8 mouse cellular contexts compared by ENCODE assay signal in the genomic region with DNA sequence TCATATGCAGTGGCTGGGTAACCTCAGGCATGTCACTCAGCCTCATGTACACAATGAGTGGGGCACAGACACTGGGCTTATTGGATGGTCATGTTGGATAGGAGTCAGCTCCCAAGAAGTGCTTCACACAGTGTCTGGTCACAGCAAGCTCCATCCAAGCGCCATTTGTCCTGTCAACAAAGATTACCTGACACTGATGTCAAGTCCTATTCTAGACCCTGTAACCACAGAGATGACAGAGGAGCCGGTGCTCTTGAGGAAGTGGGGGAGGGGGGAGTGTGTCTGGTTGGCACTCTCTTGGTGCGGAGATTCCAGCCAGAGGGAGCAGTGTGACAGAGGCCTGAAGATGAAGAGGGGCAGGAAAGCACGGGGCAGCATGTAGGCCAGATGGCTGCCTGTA. TPM values are rescaled to one million over a fixed set of nuclear protein-coding genes. Genes with fewer than 3 reads are reported as not detected.
A peak's percentile ranks its signal among the peaks of the same experiment; 100 is the strongest.
DNase-seq lines count a peak whose midpoint lies in the region; ATAC-seq and TF ChIP-seq lines count a peak whose summit lies in the region.

No protein-coding gene starts in this region.

- H3K4me3 ChIP-seq in hindbrain, embryonic 11.5 days (ENCODE audit: low read depth, low read length), result no peak overlapping the region
- no peak overlapping the region for H3K4me3 ChIP-seq in midbrain, embryonic 16.5 days (ENCODE audit: low read depth, low read length)

- ATAC-seq in hindbrain, embryonic 11.5 days (ENCODE audit: low FRiP score), result no peak
- no peak for ATAC-seq in midbrain, embryonic 16.5 days

- no peak overlapping the region for H3K4me2 ChIP-seq in hindbrain, embryonic 11.5 days (replicated peaks; ENCODE audit: low read depth, low read length)
- no peak overlapping the region for H3K4me2 ChIP-seq in midbrain, embryonic 16.5 days (ENCODE audit: low read length)

- TF ChIP-seq CTCF in brain, embryonic 14.5 days (IDR thresholded peaks at IDR 0.05; ENCODE audit: borderline replicate concordance, extremely low read depth, insufficient read depth, insufficient read length), result no peak

- H3K4me1 ChIP-seq in hindbrain, embryonic 11.5 days (replicated peaks; ENCODE audit: control insufficient read depth, insufficient read depth, low read length), result peaks cover 40% of the 10 kb centered on the region
- peaks cover 55% of the 10 kb centered on the region for H3K4me1 ChIP-seq in midbrain, embryonic 16.5 days (ENCODE audit: control insufficient read depth, insufficient read depth, low read length)

- TF ChIP-seq POLR2A in brain, embryonic 14.5 days (IDR thresholded peaks at IDR 0.05; ENCODE audit: borderline replicate concordance, extremely low read depth, insufficient read depth, insufficient read length, poor library complexity, severe bottlenecking), result no peak

- H3K27ac ChIP-seq in hindbrain, embryonic 11.5 days (ENCODE audit: low read depth, low read length), result peak overlapping the region; percentile 99
- peak overlapping the region; percentile 97 for H3K27ac ChIP-seq in midbrain, embryonic 16.5 days (ENCODE audit: low read length)

- DNase-seq in kidney, postnatal 10 days, result peak; percentile 22
- no peak for DNase-seq in kidney, adult 8-10 months
- peak; percentile 63 for DNase-seq in brain, embryonic 14.5 days (ENCODE audit: low read depth)
- DNase-seq in hindbrain, embryonic 11.5 days (ENCODE audit: low spot score), result peak; percentile 25
- no peak for DNase-seq in urinary bladder, postnatal 14 days (ENCODE audit: low spot score)
- no peak for DNase-seq in left cerebral cortex, postnatal 36 days (ENCODE audit: low spot score in 2 of 2)
- DNase-seq in ovary, adult 18-20 months (ENCODE audit: low spot score), result no peak

- 46% methylated on average over 4 of the region's 4 CpGs for WGBS in hindbrain, embryonic 11.5 days
- 31% methylated on average over 4 of the region's 4 CpGs for WGBS in midbrain, embryonic 16.5 days

- H3K27me3 ChIP-seq in hindbrain, embryonic 11.5 days (ENCODE audit: control insufficient read depth, insufficient read depth, low read length), result peaks cover 2% of the 10 kb centered on the region; the same call in 1 of the 2 replicates
- H3K27me3 ChIP-seq in midbrain, embryonic 16.5 days (ENCODE audit: control insufficient read depth, insufficient read depth, low read depth, low read length), result no peaks in the 10 kb centered on the region

- H3K36me3 ChIP-seq in hindbrain, embryonic 11.5 days (ENCODE audit: control insufficient read depth, insufficient read depth, low read length), result no peaks in the 10 kb centered on the region
- peaks cover 2% of the 10 kb centered on the region; the same call in 1 of the 2 replicates for H3K36me3 ChIP-seq in midbrain, embryonic 16.5 days (ENCODE audit: control insufficient read depth, insufficient read depth, low read length)

- H3K9me3 ChIP-seq in hindbrain, embryonic 11.5 days (ENCODE audit: control insufficient read depth, low read length), result no peaks in the 10 kb centered on the region
- H3K9me3 ChIP-seq in midbrain, embryonic 16.5 days (replicated peaks; ENCODE audit: control insufficient read depth, low read length, poor library complexity, severe bottlenecking), result no peaks in the 10 kb centered on the region

- 0 out of 2 replicates have a peak overlapping the region, but pooled peaks have one; percentile 2 for H3K9ac ChIP-seq in hindbrain, embryonic 11.5 days (ENCODE audit: low read depth, low read length)
- no peak overlapping the region for H3K9ac ChIP-seq in midbrain, embryonic 16.5 days (ENCODE audit: low read depth, low read length)

- intact Hi-C loops in left cerebral cortex, postnatal 36 days (cut with DNase I), result no loop called here

RNA-seq across cellular contexts. Expression of a gene that starts 21.6 kb away (rescaled TPM):
- 22.6 and 34.0 TPM in 2 replicates for polyA plus RNA-seq in brain, embryonic 14.5 days (2012; rRNA removed)
- polyA plus RNA-seq in hindbrain, embryonic 11.5 days (2014; fragmentation: Nextera tagmentation; extraction: Ambion mirVana), result 22.0 and 22.6 TPM in 2 replicates
- polyA plus RNA-seq in midbrain, embryonic 16.5 days (2015; fragmentation: Nextera tagmentation; extraction: Ambion mirVana), result 18.5 and 19.1 TPM in 2 replicates
- 10 to 100 TPM; 51.8 to 56.0 TPM for total RNA-seq in left cerebral cortex, postnatal 36 days (2021)

RNA-seq across cellular contexts. Expression of a gene that starts 50.7 kb away (rescaled TPM):
- polyA plus RNA-seq in brain, embryonic 14.5 days (2012; rRNA removed), result 82.4 and 114 TPM in 2 replicates
- polyA plus RNA-seq in hindbrain, embryonic 11.5 days (2014; fragmentation: Nextera tagmentation; extraction: Ambion mirVana), result 4.6 and 5.5 TPM in 2 replicates
- polyA plus RNA-seq in midbrain, embryonic 16.5 days (2015; fragmentation: Nextera tagmentation; extraction: Ambion mirVana), result 52.7 and 66.3 TPM in 2 replicates
- 10 to 100 TPM; 33.5 to 58.5 TPM for total RNA-seq in left cerebral cortex, postnatal 36 days (2021)

Comparison
In these comparisons a context has a peak if more than half of its experiments do, and no peak if none do; other contexts are left out.
1. DNase-seq: peak in kidney, postnatal 10 days (single experiment), brain, embryonic 14.5 days (single experiment) and hindbrain, embryonic 11.5 days (single experiment); none in kidney, adult 8-10 months (0 of 2), urinary bladder, postnatal 14 days (single experiment), left cerebral cortex, postnatal 36 days (0 of 2) and ovary, adult 18-20 months (single experiment).